Mouse (Mus musculus) brain, embryonic 14.5 days (tissue): Measurements from ENCODE around the gene Rmdn3.

ENCODE experiments used
- CTCF ChIP-seq: fragments of 200-500 bp; IDR thresholded peaks from 2 replicates; pipeline ENCODE4 v1.5.1; 2012; ENCODE audit warnings: inconsistent platforms, mild to moderate bottlenecking, moderate library complexity, borderline replicate concordance; ENCODE audit not compliant: insufficient read depth, insufficient read length; ENCODE audit errors: extremely low read depth
- POLR2A ChIP-seq: fragments of 200-500 bp; IDR thresholded peaks from 2 replicates; pipeline ENCODE4 v1.6.1; 2012; ENCODE audit warnings: mild to moderate bottlenecking, inconsistent platforms, borderline replicate concordance; ENCODE audit not compliant: poor library complexity, insufficient read depth, insufficient read length, severe bottlenecking; ENCODE audit errors: extremely low read depth

GRCm38 (mm10) chr2:119175614-119176013 is 18.8 kb upstream of the Rmdn3 start:
- TF ChIP-seq POLR2A (no peak), CTCF (no peak)
